Mouse (Mus musculus) 3134 (cell line): Measurements from ENCODE around the gene Synrg.

Experiments used
- DNase-seq: peaks from one replicate; pipeline ENCODE4 v3.0.0-alpha.2; 2011; ENCODE audit warnings: low spot score; ENCODE audit not compliant: insufficient read length; ENCODE audit errors: extremely low read depth

Synrg gene

GRCm38 (mm10) chr11:84032559-84032958 is 68.3 kb downstream of the Synrg start:
- no peak for DNase-seq

GRCm38 (mm10) chr11:84033671-84034070 is 69.4 kb downstream of the Synrg start:
- no peak for DNase-seq

GRCm38 (mm10) chr11:84040621-84041020 is 76.4 kb downstream of the Synrg start:
- DNase-seq, result no peak

- DNase-seq, result peak; percentile 66
Measured at GRCm38 (mm10) chr11:84042808-84043762, 78.9 kb downstream of the Synrg start.

GRCm38 (mm10) chr11:84044988-84045387 is 80.8 kb downstream of the Synrg start:
- no peak for DNase-seq

- no peak for DNase-seq
Measured at GRCm38 (mm10) chr11:84047270-84047669, 83.0 kb downstream of the Synrg start.

- no peak for DNase-seq
Measured at GRCm38 (mm10) chr11:84048411-84048810, 84.2 kb downstream of the Synrg start.

- DNase-seq, result no peak
Measured at GRCm38 (mm10) chr11:84053055-84053454, 88.8 kb downstream of the Synrg start.

GRCm38 (mm10) chr11:84053524-84054163 is 89.4 kb downstream of the Synrg start:
- no peak for DNase-seq

- no peak for DNase-seq
Measured at GRCm38 (mm10) chr11:84057418-84057817, 93.2 kb downstream of the Synrg start.

- no peak for DNase-seq
Measured at GRCm38 (mm10) chr11:84059784-84060183, 95.6 kb downstream of the Synrg start.

- no peak for DNase-seq
Measured at GRCm38 (mm10) chr11:84060635-84061034, 96.4 kb downstream of the Synrg start.

- peak; percentile 46 for DNase-seq
Measured at GRCm38 (mm10) chr11:84061881-84062280, 97.7 kb downstream of the Synrg start.

- peak; percentile 65 for DNase-seq
Measured at GRCm38 (mm10) chr11:84062805-84063204, 98.6 kb downstream of the Synrg start.

- DNase-seq, result no peak
Measured at GRCm38 (mm10) chr11:84063631-84064209, 99.5 kb downstream of the Synrg start.

GRCm38 (mm10) chr11:84066071-84066481 is 101.8 kb downstream of the Synrg start:
- no peak for DNase-seq

GRCm38 (mm10) chr11:84066927-84067645 is 102.9 kb downstream of the Synrg start:
- peak; percentile 83 for DNase-seq

- DNase-seq, result no peak
Measured at GRCm38 (mm10) chr11:84067720-84068190, 103.5 kb downstream of the Synrg start.

- DNase-seq, result peak; percentile 81
Measured at GRCm38 (mm10) chr11:84068191-84069033, 104.2 kb downstream of the Synrg start.

- DNase-seq, result peak; percentile 69
Measured at GRCm38 (mm10) chr11:84069034-84069370, 104.8 kb downstream of the Synrg start, which contains the start of gene Dusp14. Gene Dusp14 (minus strand): TSS chr11:84069261.
